Mouse (Mus musculus) small intestine, adult 2 months (tissue): ENCODE results near the gene Gpam.

Source experiments
- CTCF ChIP-seq: fragments of 200-500 bp; IDR thresholded peaks from 2 replicates; pipeline ENCODE4 v1.5.1; 2012; ENCODE audit warnings: low read depth, mild to moderate bottlenecking, control low read depth, inconsistent platforms, low read length, moderate library complexity, mixed read lengths; ENCODE audit not compliant: insufficient replicate concordance, insufficient read length; ENCODE audit errors: extremely low read depth
- POLR2A ChIP-seq: fragments of 200-500 bp; IDR thresholded peaks from 2 replicates; pipeline ENCODE4 v1.6.1; 2012; ENCODE audit warnings: low read depth, mild to moderate bottlenecking, control low read depth, inconsistent platforms, low read length, moderate library complexity

GRCm38 (mm10) chr19:55100227-55101140 lies 26.6 kb downstream of the Gpam start:
- TF ChIP-seq CTCF (no peak), POLR2A (no peak)
